Mouse (Mus musculus) cerebellum, adult (tissue): Measurements from ENCODE around the gene Pold1.

ENCODE experiments used
- ATAC-seq: cut with Nextera tagmentation; 2 replicates; pipeline ENCODE4 v1.9.2; 2017; ENCODE audit warnings: mild to moderate bottlenecking, moderate library complexity, mixed read lengths; ENCODE audit not compliant: insufficient number of reproducible peaks, low FRiP score, low TSS enrichment

The Pold1 gene

DNA sequence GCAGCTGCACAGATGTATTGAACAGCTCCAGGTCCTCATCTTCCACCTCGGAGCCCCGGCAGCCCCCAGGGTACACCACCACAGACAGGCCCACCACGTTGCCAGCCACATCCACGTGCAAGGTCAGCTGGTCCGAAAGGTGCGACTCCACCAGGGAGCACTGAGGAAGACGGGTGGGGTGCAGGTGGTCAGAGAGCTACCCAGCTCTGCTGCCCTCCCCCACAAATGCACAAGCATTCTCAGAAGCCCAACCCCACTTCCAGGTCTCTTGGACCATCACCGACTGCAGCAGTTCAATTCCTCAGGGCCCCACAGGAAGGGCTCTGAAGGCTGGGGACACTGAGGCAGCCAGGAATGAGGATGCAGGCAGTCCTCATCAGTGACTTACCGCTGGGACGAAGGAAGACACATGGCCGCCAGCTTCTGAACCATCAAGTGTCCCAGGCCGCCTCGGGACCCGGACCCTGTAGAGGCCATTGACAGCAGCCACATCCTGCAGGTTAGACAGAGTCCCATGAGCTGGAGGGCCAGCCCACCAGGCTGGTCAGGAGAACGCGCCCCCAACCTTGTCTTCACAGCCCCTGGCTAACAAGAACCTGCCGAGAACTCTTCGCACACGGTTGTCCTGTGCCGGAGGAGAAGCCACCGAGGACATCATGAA is 56.4 kb downstream of the Pold1 start:
- no peak for ATAC-seq

DNA sequence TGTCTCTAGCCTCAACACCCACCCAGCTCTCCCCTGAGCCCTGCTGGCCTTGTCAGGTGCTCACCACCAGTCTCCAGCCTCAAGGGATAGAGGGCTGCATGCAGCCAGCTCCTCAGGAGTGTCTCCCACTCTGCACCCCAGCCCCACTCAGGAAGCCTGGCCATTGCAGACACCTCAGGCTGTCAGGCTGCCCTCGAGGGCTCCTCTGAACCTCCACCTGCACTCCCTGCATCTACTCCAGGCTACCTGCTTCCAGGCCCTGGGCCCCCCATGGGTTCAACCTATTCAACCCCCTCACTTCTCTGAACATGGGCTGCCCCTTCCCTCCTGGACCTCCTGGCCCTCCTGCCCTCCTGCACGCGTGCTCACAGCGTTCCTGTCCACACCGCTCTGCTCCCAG is 57.3 kb downstream of the Pold1 start:
- no peak for ATAC-seq

DNA sequence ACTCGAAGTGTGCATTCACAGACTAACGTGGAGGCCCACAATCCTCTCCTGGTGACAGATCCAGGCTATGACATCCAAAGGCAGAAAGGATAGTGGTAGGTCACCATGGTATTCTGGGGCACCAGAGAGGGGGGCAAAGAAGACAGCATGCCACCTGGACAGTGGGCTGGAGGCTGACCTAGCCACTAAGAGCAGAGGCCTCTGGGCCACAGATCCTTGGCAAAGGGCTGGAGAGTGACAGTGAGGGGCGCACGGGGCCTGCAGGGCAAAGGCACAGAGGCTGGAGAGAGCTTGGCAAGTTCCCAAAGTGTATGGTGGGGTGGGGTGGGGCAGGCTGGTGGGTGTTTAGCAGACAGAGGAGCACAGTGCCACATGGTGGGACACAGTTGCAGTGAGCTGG is 58.4 kb downstream of the Pold1 start:
- no peak for ATAC-seq

DNA sequence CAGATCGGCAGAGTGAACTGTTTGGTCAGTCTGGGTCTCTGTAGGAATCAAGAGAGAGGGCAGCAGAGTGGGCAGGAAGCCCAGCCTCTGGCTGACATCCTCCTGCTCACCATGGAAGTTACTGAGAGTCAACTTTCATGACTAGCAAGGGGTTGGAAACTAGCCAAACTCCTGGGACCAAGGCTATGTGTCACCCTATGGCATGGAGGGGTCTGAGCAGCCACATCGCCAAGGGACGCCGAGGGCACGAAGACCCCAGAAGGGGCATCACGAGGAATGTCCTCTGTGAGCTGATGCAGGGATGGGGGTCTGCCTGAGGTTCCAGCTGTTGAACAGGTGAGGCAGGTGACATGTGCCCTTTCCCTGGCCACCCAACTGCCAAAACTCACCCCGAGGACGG is 60.1 kb downstream of the Pold1 start:
- no peak for ATAC-seq

DNA sequence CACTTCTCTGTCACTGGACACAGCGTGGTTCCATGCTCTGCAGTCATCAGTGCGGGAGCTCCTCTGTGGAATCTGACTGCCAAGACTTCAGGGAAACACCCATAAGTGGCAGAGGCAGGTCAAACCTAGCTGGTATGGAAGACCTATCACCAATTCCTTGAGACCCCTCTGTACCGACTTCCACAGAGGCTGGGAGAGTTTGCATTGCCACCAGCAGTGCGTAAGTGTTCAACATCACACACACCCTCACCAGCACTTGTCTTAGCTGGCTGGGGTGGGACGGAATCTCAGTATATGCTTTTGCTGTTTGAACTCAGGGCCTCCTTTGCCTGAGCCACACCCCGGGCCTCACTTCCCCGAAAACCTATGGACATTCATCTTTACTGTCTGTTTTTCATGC is 60.7 kb downstream of the Pold1 start:
- ATAC-seq, result no peak

DNA sequence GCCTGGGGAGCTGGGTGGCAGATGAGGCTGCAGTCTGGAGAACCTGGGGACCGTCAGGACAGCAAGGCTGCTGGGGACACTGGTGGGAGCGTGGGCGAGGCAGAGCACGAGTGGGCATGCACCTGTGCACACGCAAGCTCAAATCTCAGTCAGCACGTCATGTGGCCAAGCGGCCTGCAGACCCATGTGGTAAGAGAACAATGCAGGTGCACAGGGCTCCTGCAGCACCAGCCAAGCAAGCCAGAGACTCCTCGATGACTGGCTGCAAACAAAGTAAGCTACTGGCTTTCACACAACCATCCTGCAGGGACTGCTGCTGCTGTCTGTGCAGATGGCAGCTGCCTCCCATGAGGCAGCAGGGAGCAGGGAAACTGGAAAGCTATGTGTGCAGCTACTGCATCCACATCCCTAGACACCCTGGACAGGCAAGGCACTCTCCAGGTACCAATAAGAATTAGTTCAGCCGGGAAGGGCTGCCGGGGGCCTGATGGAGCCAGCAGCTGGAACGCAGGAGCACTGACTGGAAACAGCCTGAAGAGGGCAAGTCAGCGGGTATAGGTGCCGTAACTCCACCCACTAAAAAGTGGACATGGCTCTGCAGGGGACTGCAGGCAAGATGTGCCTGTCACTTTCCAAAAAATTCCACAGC is 61.6 kb downstream of the Pold1 start:
- ATAC-seq, result no peak

DNA sequence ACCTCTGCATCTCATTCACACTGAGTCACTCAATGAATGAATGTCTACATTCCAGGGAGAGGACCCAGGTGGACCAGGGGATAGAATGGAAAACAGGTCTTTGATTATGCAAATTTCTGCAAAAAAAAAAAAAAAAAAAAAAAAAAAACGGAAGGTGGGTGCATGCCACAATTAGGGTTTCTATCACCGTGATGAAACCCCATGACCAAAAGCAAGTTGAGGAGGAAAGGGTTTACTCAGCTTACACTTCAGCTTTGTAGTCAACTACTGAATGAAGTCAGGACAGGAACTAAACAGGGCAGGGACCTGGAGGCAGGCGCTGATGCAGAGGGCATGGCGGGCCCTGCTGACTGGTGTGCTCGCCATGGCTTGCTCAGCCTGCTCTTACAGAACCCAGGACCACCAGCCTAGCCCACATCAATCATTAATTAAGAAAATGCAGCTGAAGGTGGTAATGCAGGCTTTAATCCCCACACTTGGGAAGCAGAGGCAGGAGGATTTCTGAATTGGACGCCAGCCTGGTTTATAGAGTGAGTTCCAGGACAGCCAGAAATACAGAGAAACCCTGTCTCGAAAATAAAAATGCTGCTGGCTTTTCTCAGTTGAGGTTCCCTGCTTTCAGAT is 63.0 kb downstream of the Pold1 start:
- no peak for ATAC-seq

DNA sequence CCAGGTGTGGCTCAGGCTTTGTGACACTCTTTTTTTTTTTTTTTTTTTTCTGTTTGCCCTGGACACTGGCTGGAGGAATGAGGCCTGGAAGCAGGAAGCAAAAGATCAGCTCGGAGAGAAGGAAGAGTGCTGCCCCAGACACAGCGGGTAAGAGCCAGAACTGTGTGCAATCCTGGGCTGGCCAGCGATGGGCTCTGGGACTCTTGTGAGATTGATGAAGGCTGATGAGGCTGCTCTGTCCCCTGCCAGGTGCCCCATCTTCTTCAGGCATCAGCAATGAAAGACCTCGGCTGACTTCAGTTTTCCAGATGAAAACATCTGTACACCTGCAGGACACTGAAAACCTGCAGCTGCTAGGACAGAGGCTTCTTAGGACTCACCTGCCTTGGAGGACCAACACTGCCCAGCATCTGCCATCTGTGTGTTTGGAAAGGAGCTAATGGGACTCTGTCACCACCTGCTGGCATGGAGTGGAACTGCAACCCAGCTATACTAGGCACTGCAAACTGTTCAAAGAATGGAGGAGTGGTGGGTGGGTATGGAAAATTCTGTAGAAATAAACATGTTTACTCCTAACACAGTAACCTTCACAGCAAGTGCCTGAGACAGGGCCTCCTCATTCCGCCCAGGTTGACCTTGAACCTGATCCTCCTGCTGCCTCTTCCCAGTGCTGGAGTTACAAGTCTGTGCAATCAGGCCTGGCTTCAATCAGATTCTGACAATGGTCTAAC is 63.6 kb downstream of the Pold1 start:
- peak; percentile 65; the same call in 1 of the 2 replicates for ATAC-seq

DNA sequence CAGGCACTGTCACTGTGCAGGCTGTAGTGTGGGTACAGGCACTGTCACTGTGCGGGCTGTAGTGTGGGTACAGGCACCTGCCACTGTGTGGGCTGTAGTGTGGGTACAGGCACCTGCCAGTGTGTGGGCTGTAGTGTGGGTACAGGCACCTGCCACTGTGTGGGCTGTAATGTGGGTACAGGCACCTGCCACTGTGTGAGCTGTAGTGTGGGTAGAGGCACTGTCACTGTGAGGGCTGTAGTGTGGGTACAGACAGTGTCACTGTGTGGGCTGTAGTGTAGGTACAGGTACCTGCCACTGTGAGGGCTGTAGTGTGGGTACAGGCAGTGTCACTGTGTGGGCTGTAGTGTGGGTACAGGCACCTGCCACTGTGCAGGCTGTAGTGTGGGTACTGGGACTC is 64.5 kb downstream of the Pold1 start:
- ATAC-seq, result no peak

DNA sequence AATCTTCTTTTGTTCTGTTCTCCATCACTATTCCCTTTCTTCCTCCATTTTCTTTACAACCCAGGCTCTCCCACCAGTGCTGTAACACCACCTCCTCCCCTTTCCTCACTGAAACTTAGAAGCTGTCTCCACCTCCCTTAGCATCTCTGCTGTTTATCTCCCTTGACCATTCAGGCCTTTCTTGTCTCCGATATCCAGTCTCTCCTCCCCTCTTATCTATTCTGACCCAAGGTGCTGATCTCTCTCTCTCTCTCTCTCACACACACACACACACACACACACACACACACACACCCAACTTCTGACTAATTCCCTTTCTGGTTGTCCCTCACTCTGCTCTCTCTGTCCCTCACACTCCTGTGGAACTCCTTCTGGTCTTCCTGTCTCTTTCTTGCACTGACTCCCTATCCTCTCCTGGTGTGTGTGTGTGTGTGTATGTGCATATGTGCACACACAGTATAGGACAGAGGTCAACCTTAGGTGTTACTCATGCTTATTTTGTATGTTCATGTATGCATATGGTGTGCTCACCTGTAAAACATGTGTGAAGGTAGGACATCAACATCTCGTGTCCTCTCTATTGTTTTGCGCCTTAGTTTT is 65.7 kb downstream of the Pold1 start:
- no peak for ATAC-seq
